In the genomic region with DNA sequence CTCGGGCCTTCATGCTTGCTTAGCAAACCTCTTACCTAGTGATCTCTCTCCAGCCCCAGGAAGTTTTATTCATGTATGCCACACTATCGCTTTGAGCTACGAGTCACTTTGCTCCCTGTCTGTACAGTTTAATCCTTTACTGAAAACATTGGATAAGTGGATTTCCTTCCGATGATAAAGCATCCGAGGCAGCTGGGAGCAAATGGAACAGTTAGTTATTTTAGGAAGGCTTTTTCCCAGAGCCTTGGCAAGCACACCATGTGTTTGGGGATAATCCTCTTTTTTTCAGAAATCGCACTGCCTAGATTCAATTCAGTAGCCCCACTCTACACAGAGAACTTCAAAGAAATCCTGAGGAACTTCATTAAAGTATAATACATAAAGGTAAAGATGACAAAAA, we compare ENCODE assay signal across 14 mouse cellular contexts.
A peak's percentile ranks its signal among the peaks of the same experiment; 100 is the strongest.
DNase-seq lines count a peak whose midpoint lies in the region; ATAC-seq lines count a peak whose summit lies in the region.
"Had no signal": no experiment of that assay in that cellular context is flagged by ENCODE, and none has a peak within 500 bp of the region (broad histone marks: within the 10 kb centered on the region; RNA-seq: fewer than 3 reads in every experiment).

No protein-coding gene starts in this region.

- peaks cover 5% of the 10 kb centered on the region; the same call in 1 of the 2 replicates for H3K4me1 ChIP-seq in heart, embryonic 12.5 days (replicated peaks)
- H3K4me1 ChIP-seq: stomach, embryonic 15.5 days had no signal

- H3K36me3 ChIP-seq in heart, embryonic 12.5 days: no peaks in the 10 kb centered on the region
- H3K36me3 ChIP-seq: stomach, embryonic 15.5 days had no signal

- no peak for DNase-seq in frontal cortex, postnatal 14 days (ENCODE audit: low spot score in 2 of 2)
- peak; percentile 6 to 7 for DNase-seq in left cerebral cortex, postnatal 14 days (ENCODE audit: low spot score in 2 of 2)
- no peak for DNase-seq in left cerebral cortex, adult 11 months (ENCODE audit: low spot score)
- peak; percentile 9 for DNase-seq in adipocyte (ENCODE audit: low spot score)
- DNase-seq in spleen, postnatal 36 days (ENCODE audit: low spot score in 2 of 2): no peak
- DNase-seq: adrenal gland, adult 8-10 months; cerebellum, postnatal 14 days; thymus, postnatal 14 days had no signal

- intact Hi-C loops in left cerebral cortex, postnatal 14 days (cut with DNase I): no loop called here

- H3K27me3 ChIP-seq in heart, embryonic 12.5 days (replicated peaks): no peaks in the 10 kb centered on the region
- H3K27me3 ChIP-seq: stomach, embryonic 15.5 days had no signal

- H3K9ac ChIP-seq in heart, embryonic 12.5 days: no peak overlapping the region
- H3K9ac ChIP-seq: liver, embryonic 14.5 days; stomach, embryonic 15.5 days had no signal

- 28% methylated on average over 6 of the region's 6 CpGs for WGBS in heart, embryonic 12.5 days

- H3K9me3 ChIP-seq in heart, embryonic 12.5 days (replicated peaks): no peaks in the 10 kb centered on the region
- H3K9me3 ChIP-seq: stomach, embryonic 15.5 days had no signal

- H3K4me3 ChIP-seq in heart, embryonic 12.5 days: no peak overlapping the region
- H3K4me3 ChIP-seq: stomach, embryonic 15.5 days had no signal

- ATAC-seq in frontal cortex, adult (ENCODE audit: low TSS enrichment): peak; percentile 98
- ATAC-seq in heart, embryonic 12.5 days (ENCODE audit: insufficient number of reproducible peaks, low FRiP score): no peak
- ATAC-seq in megakaryocyte, adult 5-6 weeks (ENCODE audit: poor library complexity, severe bottlenecking): no peak
- ATAC-seq: inflammation-experienced regulatory T-cells, adult 6 months had no signal

- H3K27ac ChIP-seq in heart, embryonic 12.5 days (ENCODE audit: poor library complexity, severe bottlenecking): peak overlapping the region; percentile 18; the same call in 1 of the 2 replicates
- H3K27ac ChIP-seq: liver, embryonic 14.5 days; stomach, embryonic 15.5 days had no signal

- no peak overlapping the region for H3K4me2 ChIP-seq in heart, embryonic 12.5 days
- H3K4me2 ChIP-seq: stomach, embryonic 15.5 days had no signal

Comparison
In these comparisons a context has a peak if more than half of its experiments do, and no peak if none do; other contexts are left out.
1. DNase-seq: peak in left cerebral cortex, postnatal 14 days (2 of 2) and adipocyte (single experiment); none in frontal cortex, postnatal 14 days (0 of 2), left cerebral cortex, adult 11 months (single experiment) and spleen, postnatal 36 days (0 of 2).